Mouse (Mus musculus) spleen, adult 2 months (tissue): ENCODE measurements around the gene Cdk10.

Experiments used
- CTCF ChIP-seq: fragments of 200-500 bp; IDR thresholded peaks from 2 replicates; pipeline ENCODE4 v1.5.1; 2011; ENCODE audit warnings: mild to moderate bottlenecking, inconsistent platforms; ENCODE audit not compliant: insufficient read depth, insufficient read length, insufficient replicate concordance; ENCODE audit errors: extremely low read depth
- POLR2A ChIP-seq: fragments of 200-500 bp; IDR thresholded peaks from 2 replicates; pipeline ENCODE4 v1.6.1; 2011; ENCODE audit warnings: low read depth, low read length, inconsistent platforms

GRCm38 (mm10) chr8:123250940-123251339 lies 26.3 kb downstream of the Cdk10 start:
- TF ChIP-seq POLR2A (no peak), CTCF (no peak)
